Mouse (Mus musculus): ENCODE data around the gene Kif2a. TPM values are rescaled to one million over a fixed set of nuclear protein-coding genes. Genes with fewer than 3 reads are reported as not detected.

The Kif2a gene
- total and polyA plus RNA-seq, 3 experiments = 4.3 to 37.6 (median 27.0) TPM

- no peak for TF ChIP-seq EP300 (IDR thresholded peaks at IDR 0.05; ENCODE audit: insufficient read depth, low read depth, low read length)
- TF ChIP-seq CTCF (IDR thresholded peaks at IDR 0.05) = no peak
- TF ChIP-seq POLR2A (IDR thresholded peaks at IDR 0.05; ENCODE audit: insufficient read depth, low read depth, low read length) = no peak
- intact Hi-C loops (cut with DNase I) = no loop called here
- Histone ChIP-seq H3K4me3 (no peak overlapping the region), H3K79me2 (replicated peaks; ENCODE audit: control insufficient read depth, insufficient read depth, low read length) (no peaks in the 10 kb centered on the region), H3K27me3 (ENCODE audit: control insufficient read depth, insufficient read depth, low read length) (no peaks in the 10 kb centered on the region), H3K36me3 (ENCODE audit: control insufficient read depth, insufficient read depth, low read length) (no peaks in the 10 kb centered on the region), H3K4me1 (ENCODE audit: control insufficient read depth, insufficient read depth, low read length) (no peaks in the 10 kb centered on the region), H3K9ac (ENCODE audit: low read depth, low read length) (no peak overlapping the region), H3K27ac (no peak overlapping the region)
- no peak for DNase-seq
Observed at GRCm38 (mm10) chr13:107031228-107031627, 9.3 kb upstream of the Kif2a start.

- intact Hi-C loops (cut with DNase I) = no loop called here
- no peaks in the 10 kb centered on the region for H3K79me2 ChIP-seq (replicated peaks; ENCODE audit: control insufficient read depth, insufficient read depth, low read length)
- no peak overlapping the region for H3K4me3 ChIP-seq
- no peak for DNase-seq
- no peak overlapping the region for H3K9ac ChIP-seq (ENCODE audit: low read depth, low read length)
- peaks cover 3% of the 10 kb centered on the region; the same call in 1 of the 2 replicates for H3K4me1 ChIP-seq (ENCODE audit: control insufficient read depth, insufficient read depth, low read length)
- no peak overlapping the region for H3K27ac ChIP-seq
- TF ChIP-seq EP300 (IDR thresholded peaks at IDR 0.05; ENCODE audit: insufficient read depth, low read depth, low read length) = no peak
- TF ChIP-seq POLR2A (IDR thresholded peaks at IDR 0.05; ENCODE audit: insufficient read depth, low read depth, low read length) = no peak
- no peak for TF ChIP-seq CTCF (IDR thresholded peaks at IDR 0.05)
- no peaks in the 10 kb centered on the region for H3K27me3 ChIP-seq (ENCODE audit: control insufficient read depth, insufficient read depth, low read length)
- H3K36me3 ChIP-seq (ENCODE audit: control insufficient read depth, insufficient read depth, low read length) = no peaks in the 10 kb centered on the region
- WGBS = 90% methylated on average over 4 of the region's 4 CpGs
Observed at GRCm38 (mm10) chr13:107027218-107027617, 5.3 kb upstream of the Kif2a start.

- DNase-seq = no peak
- intact Hi-C loops (cut with DNase I) = no loop called here
- TF ChIP-seq CTCF (IDR thresholded peaks at IDR 0.05) = no peak
- no peak for TF ChIP-seq POLR2A (IDR thresholded peaks at IDR 0.05; ENCODE audit: insufficient read depth, low read depth, low read length)
- no peak for TF ChIP-seq EP300 (IDR thresholded peaks at IDR 0.05; ENCODE audit: insufficient read depth, low read depth, low read length)
- H3K9ac ChIP-seq (ENCODE audit: low read depth, low read length) = no peak overlapping the region
- no peaks in the 10 kb centered on the region for H3K36me3 ChIP-seq (ENCODE audit: control insufficient read depth, insufficient read depth, low read length)
- H3K27ac ChIP-seq = no peak overlapping the region
- no peak overlapping the region for H3K4me3 ChIP-seq
- WGBS = 32% methylated on average over 3 of the region's 3 CpGs
- no peaks in the 10 kb centered on the region for H3K27me3 ChIP-seq (ENCODE audit: control insufficient read depth, insufficient read depth, low read length)
- H3K79me2 ChIP-seq (replicated peaks; ENCODE audit: control insufficient read depth, insufficient read depth, low read length) = no peaks in the 10 kb centered on the region
- H3K4me1 ChIP-seq (ENCODE audit: control insufficient read depth, insufficient read depth, low read length) = peaks cover 3% of the 10 kb centered on the region
Observed at GRCm38 (mm10) chr13:107025663-107026062, 3.7 kb upstream of the Kif2a start.

- intact Hi-C loops (cut with DNase I) = loop anchor here (2.0 kb wide), 1 partner anchor 76 kb away; the partner anchor contains the start of gene Dimt1
- DNase-seq = peak; percentile 87 to 92
- WGBS = 1% methylated on average over 58 of the region's 97 CpGs
Observed at GRCm38 (mm10) chr13:107022266-107023171, 593 bp upstream of the Kif2a start.

GRCm38 (mm10) chr13:107019443-107019842 lies 2.5 kb downstream of the Kif2a start:
- Histone ChIP-seq H3K4me1 (ENCODE audit: control insufficient read depth, insufficient read depth, low read length) (peaks cover 7% of the 10 kb centered on the region), H3K27ac (no peak overlapping the region), H3K4me3 (no peak overlapping the region), H3K79me2 (replicated peaks; ENCODE audit: control insufficient read depth, insufficient read depth, low read length) (peaks cover 6% of the 10 kb centered on the region), H3K36me3 (ENCODE audit: control insufficient read depth, insufficient read depth, low read length) (peaks cover 4% of the 10 kb centered on the region), H3K9ac (ENCODE audit: low read depth, low read length) (no peak overlapping the region), H3K27me3 (ENCODE audit: control insufficient read depth, insufficient read depth, low read length) (no peaks in the 10 kb centered on the region)
- TF ChIP-seq POLR2A (IDR thresholded peaks at IDR 0.05; ENCODE audit: insufficient read depth, low read depth, low read length) = no peak
- no peak for TF ChIP-seq CTCF (IDR thresholded peaks at IDR 0.05)
- TF ChIP-seq EP300 (IDR thresholded peaks at IDR 0.05; ENCODE audit: insufficient read depth, low read depth, low read length) = no peak
- DNase-seq = no peak
- intact Hi-C loops (cut with DNase I) = no loop called here
- WGBS = 48% methylated on average over 2 of the region's 2 CpGs

More at GRCm38 (mm10) chr13:107022266-107023171, 593 bp upstream of the Kif2a start:
- H3K4me1 ChIP-seq (ENCODE audit: control insufficient read depth, insufficient read depth, low read length) = peaks cover 4% of the 10 kb centered on the region
- no peak for TF ChIP-seq EP300 (IDR thresholded peaks at IDR 0.05; ENCODE audit: insufficient read depth, low read depth, low read length)
- peak; percentile 54; the same call in 1 of the 2 replicates for TF ChIP-seq POLR2A (IDR thresholded peaks at IDR 0.05; ENCODE audit: insufficient read depth, low read depth, low read length)
- H3K4me3 ChIP-seq = peak overlapping the region; percentile 73
- H3K36me3 ChIP-seq (ENCODE audit: control insufficient read depth, insufficient read depth, low read length) = peaks cover 2% of the 10 kb centered on the region
- peak overlapping the region; percentile 99 for H3K9ac ChIP-seq (ENCODE audit: low read depth, low read length)
- peak overlapping the region; percentile 87 for H3K27ac ChIP-seq
- H3K79me2 ChIP-seq (replicated peaks; ENCODE audit: control insufficient read depth, insufficient read depth, low read length) = peaks cover 2% of the 10 kb centered on the region
- no peaks in the 10 kb centered on the region for H3K27me3 ChIP-seq (ENCODE audit: control insufficient read depth, insufficient read depth, low read length)

- Histone ChIP-seq H3K4me1 (ENCODE audit: control insufficient read depth, insufficient read depth, low read length) (peaks cover 12% of the 10 kb centered on the region), H3K9ac (ENCODE audit: low read depth, low read length) (no peak overlapping the region), H3K79me2 (replicated peaks; ENCODE audit: control insufficient read depth, insufficient read depth, low read length) (peaks cover 4% of the 10 kb centered on the region), H3K36me3 (ENCODE audit: control insufficient read depth, insufficient read depth, low read length) (peaks cover 17% of the 10 kb centered on the region), H3K27me3 (ENCODE audit: control insufficient read depth, insufficient read depth, low read length) (no peaks in the 10 kb centered on the region), H3K4me3 (no peak overlapping the region), H3K27ac (no peak overlapping the region)
- no peak for DNase-seq
- intact Hi-C loops (cut with DNase I) = no loop called here
- 32% methylated on average over 2 of the region's 2 CpGs for WGBS
- TF ChIP-seq CTCF (IDR thresholded peaks at IDR 0.05) (no peak), EP300 (IDR thresholded peaks at IDR 0.05; ENCODE audit: insufficient read depth, low read depth, low read length) (no peak)
Observed at GRCm38 (mm10) chr13:107013926-107014325, 8.0 kb downstream of the Kif2a start.
